Mouse (Mus musculus): ENCODE measurements around the gene Adcy2.

DNA sequence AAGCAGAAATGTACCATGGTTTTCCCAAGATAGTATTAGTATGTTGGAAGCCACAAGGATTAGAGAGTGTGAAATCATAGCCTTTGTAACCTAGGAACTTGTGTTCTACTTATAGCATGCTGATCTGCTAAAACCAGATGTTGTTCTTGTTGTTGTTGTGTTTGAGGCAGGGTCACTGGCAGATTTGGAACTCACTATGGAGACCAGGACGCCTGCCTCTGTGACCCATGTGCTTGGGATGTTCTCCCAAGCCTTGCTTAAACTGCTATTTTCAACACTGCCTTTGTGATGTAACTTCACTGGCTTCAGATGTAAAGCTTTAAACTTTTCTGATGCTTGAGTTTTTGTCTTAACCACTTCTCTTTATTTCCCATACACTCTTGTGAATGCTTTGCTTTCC, 216.2 kb downstream of the Adcy2 start:
- TF ChIP-seq CTCF (IDR thresholded peaks at IDR 0.05; ENCODE audit: extremely low read depth, insufficient read depth, low read length): no peak
- TF ChIP-seq POLR2A (IDR thresholded peaks at IDR 0.05; ENCODE audit: extremely low read depth, insufficient read depth, low read length): no peak

Data from cortical plate, adult 2 months (tissue).